Mouse (Mus musculus) cerebellum, postnatal 25 days (tissue): ENCODE data around the gene Galns.
"Not testable (repeated sequence)": the region's sequence is repeated elsewhere in the genome, so short reads cannot be mapped to it uniquely, and the experiment has no call there.

Experiments used
- DNase-seq, 2 experiments: peaks; one replicate each; pipeline ENCODE4 v3.0.0; 2021; ENCODE audit warnings: mixed read lengths in 2 of 2

Gene Galns

DNA sequence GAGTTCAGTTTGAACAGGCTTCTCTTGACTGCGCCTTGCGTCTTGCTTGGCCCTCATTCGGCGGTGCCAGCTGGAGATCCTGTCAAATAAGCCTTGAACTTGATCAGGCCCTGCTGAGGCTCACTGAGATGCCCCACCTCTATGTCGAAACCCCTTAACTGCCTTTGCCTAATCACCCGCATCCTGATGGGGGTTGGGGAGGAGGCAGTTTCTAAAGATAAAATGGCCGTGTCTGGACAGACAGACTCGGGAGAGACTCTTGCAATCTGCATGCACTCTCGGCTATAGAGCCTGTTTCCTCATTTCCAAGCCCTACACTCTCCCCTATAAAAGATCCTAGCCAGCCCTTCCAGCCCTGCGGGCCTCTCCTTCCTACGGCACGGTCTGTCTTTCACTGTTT, 18.0 kb downstream of the Galns start:
- DNase-seq, result peak in 1 of 2 experiments; percentile 22

DNA sequence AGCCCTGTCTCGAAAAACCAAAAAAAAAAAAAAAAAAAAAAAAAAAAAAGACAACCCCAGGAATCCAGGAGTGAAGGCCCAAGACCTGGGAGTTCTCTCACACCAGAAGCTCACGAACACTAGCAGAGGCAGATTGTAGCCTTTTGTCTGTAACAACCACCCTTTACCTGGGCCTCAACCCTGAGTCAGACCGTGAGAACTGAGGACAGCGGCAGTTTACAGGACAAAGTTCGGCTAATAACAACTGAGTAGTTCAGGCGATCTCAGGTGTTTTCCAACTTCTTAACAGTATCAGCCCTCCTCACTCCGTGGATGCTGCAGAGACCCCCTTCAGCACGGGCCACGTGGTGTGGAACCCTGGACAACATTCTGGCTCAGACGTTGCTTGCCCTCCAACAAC, 24.5 kb downstream of the Galns start:
- DNase-seq, result no peak

GRCm38 (mm10) chr8:122586171-122586570, 25.1 kb downstream of the Galns start:
- no peak for DNase-seq

DNA sequence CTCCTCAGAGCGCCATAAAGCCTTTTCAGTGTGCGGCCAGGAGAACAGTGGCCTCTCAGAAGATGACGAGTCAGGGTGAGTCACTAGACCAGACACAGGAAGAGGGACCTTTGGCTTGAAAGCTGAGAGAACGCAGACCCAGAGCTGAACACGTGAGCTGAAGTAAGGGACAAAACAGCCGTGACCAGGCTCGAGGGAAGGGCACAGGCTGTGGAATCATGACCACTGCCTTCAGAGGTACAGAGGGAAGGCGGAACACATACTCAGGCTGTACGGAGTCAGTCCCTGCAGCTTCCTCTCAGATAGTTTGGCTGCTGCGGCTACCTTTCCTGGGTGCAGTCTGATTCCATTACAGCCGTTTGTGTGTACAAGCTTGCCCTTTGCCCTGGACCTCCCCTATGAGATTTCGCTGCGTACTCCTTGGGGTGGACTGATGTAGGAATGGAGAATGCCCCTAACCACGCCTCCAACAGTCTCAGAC, 25.8 kb downstream of the Galns start:
- DNase-seq, result no peak

GRCm38 (mm10) chr8:122584981-122585380, 26.3 kb downstream of the Galns start:
- no peak for DNase-seq

- no peak for DNase-seq
Observed at GRCm38 (mm10) chr8:122580926-122581325, 30.3 kb downstream of the Galns start.

GRCm38 (mm10) chr8:122579196-122579595, 32.1 kb downstream of the Galns start:
- no peak for DNase-seq

DNA sequence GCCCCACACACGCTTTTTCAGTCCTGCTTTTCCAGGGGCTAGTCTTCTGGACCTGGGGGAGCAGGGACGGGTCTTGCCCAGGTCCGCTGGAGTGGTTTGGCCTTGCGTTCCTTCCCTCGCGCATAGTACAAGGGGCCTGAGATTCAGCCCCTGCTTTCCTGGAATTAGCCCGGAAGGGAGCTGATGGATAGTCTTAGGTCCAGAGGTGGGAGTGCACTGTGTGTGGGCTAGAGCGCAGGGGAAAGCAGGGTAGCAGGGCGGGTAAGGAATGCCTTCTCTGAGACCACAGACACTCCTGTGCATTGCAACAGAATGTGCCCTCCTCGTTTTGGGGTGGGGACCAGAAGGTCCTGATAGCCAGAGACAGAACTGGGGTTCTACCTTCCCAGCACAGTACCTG, 34.1 kb downstream of the Galns start:
- no peak for DNase-seq

DNA sequence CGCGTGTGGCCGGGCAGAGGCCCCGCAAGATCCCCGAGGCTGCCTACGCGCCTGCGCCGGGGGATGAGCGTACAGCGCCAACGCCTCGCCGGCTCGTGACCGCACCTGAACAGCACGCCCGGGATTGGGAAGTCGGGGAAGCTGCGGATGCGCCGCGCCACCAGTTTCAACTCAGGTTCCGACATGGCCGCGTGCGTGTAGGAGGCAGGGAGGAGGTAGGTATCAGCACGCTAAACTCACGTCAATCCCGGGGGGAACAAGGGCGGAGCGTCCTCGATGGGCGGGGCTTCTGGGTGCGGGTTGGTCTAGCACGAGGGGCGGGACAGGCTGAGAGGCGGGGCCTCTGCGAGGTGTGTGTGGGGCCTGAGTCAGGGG, 34.6 kb downstream of the Galns start, which contains the start of gene Aprt:
Aprt (minus strand) TSS at position 262 of the 375 bp plus-strand sequence.
- peak; percentile 96 to 97 for DNase-seq

DNA sequence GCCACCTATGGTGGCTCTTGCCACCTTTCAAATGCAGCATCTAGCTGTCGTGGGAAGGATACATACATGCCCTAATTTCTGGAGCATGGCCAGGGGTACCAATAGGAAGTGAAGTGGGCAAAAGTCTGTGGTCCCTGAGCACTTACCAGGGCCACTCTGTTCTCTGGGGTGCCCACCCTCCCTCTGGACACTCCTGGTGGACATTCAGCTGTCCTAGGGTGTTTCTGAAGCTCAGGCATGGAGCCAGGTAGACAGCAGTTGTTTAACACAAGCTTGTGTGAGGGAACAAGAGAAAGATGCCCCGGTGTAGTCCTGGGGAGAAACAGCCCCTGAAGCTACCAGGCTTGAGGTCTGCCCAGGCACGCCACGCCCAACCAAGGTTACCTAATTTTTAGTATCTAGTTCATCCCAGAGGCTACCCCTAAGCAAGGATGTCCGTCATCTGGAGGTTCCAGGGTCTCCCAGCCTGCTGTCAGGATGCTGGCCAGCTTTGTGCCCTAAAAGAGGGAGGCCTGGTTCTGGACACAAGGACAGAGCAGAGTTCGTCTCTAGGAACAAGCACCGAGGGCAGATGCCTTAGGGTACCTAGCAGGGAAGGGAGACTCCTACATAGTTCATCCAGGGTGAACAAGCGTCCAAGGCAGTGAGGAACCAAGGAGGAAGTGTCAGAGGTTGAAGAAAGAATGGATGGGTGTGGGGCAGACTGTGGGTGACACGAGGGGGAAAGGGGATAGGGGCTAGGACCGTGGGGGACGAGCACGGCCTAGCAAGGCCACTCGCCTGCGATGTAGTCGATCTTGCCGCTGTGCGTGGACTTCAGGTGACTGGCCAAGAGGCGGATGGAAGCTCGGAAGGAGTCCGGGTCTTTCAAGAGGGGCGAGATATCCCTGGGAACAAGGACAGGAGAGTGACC, 35.3 kb downstream of the Galns start:
- peak; percentile 40 to 48 for DNase-seq

DNA sequence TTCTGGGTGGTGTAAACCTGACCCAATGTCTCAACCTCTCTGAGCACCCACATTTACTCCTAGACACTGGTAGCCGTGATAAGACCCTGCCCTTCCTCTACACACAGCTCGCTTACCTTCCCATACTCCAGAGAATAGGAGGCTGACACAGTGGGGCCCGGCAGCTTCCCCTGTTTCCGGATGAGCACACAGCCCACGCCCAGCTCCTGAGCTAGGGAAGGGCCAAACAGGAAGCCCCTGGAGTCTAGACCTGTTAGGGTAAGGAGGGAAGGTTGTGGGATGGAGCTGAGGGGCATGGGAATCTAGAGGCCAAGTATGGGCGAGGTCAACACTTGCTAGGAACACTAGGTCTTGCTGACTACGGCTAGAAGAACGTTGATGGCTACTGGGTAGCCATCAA, 36.0 kb downstream of the Galns start:
- DNase-seq, result no peak

DNA sequence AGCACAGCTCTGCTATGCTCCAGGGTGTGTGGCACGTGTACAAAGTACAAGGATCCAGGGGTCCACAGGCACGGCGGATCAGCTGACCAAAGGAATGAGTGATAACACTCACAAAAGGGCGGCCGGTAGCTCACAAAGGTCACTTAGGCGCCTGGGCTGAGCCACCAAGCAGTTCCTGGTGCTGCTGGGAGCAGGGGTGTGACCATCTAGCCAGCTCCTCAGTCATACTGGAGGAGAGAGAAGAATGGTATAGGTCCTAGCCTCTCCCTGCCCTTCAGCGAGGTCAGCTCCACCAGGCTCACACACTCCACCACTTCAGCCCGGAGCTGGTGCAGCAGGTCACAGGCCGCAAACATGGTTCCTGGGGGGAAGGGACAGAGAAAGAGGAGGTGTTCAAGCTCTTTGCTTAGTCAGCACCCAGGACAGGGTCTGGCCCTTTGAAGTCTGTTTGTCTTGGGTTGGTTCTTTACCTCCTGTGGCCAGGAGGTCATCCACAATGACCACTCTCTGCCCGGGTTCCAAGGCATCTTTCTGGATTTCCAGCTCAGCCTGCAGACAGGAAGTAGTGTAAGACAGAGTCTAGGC, 36.5 kb downstream of the Galns start:
- DNase-seq, result no peak

GRCm38 (mm10) chr8:122574264-122574663, 37.0 kb downstream of the Galns start:
- DNase-seq, result no peak

DNA sequence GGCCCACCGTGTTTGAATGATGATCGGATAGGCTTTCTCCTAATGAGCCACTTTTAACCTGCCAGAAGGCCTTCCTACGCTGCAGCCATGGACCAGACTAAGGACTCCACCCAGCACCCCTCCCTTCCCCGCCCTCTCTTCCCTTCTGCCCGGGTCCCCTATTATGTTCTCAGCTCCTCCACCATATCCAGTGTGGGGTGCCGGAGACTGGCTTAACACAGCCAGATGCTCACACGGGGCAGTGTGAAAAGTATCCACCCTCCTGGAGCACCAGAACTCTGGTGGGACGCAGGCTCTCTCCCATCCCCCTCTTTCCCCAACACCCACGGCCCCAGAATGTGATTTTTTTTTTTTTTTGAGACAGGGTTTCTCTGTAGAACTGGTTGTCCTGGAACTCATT, 37.7 kb downstream of the Galns start:
- no peak for DNase-seq

DNA sequence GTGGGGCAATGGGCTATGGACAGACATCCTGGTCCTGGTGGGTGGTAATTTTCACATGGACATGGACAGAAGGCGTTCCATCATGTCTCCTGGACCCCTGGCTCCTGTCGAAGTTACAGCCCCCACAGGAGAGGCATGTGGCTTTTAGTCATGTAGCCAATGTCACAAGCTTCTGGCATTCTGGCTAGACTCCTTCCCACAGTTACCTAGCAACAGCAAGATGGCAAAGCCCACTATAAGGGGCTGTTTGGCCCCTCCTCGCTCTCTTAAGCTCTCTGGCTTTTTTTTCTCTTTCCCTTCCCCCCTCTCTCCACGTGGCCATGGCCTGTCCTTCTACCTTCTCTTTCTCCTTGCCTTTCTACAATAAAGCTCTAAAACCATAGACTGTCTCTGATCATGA, 38.1 kb downstream of the Galns start:
- not testable (repeated sequence) for DNase-seq

DNA sequence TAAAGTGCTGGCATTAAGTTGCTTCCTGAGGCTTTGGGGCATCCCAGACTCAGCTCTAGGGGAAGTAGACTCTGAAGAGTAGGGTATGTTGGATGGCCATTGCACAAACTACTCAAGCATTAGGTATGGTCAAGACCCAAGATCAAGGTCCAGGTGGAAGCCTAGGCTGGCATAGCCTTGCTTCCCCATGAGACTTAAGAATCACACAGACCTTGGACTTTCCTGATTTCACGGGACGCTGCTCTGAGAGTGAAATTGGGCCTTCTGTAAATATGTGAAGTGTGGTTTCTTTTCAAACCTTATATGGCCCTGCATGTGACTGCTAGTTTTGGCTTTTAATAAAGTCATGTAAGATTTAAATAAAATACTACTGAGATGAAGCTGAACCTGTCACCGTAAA, 38.5 kb downstream of the Galns start:
- DNase-seq, result peak in 1 of 2 experiments; percentile 5

DNA sequence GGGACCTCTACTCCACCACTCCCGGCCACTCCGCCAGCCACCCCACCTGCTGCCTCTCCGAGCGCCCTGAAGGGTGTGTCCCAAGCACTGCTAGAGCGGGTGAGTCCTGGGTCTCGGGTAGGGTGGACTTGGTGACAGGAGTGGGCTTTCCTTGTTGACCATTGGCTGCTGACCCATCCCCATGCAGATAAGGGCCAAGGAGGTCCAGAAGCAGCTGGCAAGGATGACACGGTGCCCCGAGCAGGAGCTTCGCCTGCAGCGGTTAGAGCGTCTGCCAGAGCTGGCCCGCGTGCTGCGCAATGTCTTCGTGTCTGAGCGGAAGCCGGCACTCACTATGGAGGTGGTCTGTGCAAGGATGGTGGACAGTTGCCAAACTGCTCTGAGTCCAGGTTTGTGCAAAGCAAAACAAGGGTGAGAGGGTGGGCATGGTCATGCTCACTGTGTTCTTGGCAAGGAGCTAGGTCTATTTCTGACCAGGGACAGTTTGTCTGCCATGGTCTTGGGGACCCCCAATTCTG, 39.5 kb downstream of the Galns start:
- peak in 1 of 2 experiments; percentile 21 for DNase-seq

DNA sequence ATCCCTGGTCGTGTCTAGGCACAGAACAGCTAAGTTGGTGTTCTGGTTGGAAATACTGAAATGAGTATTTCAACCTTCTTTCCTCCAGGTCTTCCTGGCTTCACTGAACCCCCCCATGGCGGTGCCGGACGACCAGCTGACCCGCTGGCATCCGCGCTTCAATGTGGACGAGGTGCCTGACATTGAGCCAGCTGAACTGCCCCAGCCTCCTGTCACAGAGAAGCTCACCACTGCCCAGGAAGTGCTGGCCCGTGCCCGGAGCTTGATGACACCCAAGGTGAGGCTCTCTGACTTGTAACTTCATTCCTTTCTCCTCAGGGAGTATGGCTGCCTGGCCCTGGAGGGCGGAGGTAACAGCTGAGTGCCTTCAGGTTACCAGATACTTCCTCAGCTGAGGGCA, 40.1 kb downstream of the Galns start:
- DNase-seq, result peak; percentile 80 to 85

DNA sequence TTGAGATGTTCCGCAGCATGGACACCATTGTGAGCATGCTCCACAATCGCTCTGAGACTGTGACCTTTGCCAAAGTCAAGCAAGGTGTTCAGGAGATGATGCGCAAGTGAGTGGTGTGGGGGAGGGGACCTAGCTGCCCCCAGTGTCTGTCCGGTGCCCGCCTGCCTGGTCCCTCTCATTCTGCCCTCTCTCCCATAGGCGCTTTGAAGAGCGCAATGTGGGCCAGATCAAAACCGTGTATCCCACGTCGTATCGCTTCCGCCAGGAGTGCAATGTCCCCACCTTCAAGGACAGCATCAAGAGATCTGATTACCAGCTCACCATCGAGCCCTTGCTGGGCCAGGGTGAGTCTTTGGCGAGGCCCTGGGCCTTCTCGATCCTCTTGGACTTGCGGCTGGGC, 41.3 kb downstream of the Galns start:
- DNase-seq, result no peak

DNA sequence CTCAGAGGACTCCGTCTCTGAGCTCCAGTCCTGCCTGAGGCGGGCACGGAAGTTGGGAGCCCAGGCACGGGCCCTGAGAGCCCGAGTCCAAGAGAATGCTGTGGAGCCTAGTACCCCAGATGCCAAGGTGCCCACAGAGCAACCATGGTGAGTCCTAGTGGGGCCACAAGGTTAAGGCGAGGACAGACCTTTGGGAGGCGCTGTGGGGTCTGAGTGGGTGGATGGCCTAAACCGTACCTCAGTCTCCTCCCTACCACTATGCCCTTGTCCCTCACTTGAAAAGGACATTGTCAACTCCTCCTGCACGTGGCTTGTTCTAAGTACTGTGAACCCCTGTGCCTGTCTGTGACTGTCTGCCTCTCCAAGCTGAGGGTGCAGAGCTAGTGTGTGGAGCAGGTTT, 41.9 kb downstream of the Galns start:
- no peak for DNase-seq

GRCm38 (mm10) chr8:122568881-122569309, 42.4 kb downstream of the Galns start:
- DNase-seq, result no peak

- no peak for DNase-seq
Observed at GRCm38 (mm10) chr8:122568109-122568504, 43.2 kb downstream of the Galns start.

DNA sequence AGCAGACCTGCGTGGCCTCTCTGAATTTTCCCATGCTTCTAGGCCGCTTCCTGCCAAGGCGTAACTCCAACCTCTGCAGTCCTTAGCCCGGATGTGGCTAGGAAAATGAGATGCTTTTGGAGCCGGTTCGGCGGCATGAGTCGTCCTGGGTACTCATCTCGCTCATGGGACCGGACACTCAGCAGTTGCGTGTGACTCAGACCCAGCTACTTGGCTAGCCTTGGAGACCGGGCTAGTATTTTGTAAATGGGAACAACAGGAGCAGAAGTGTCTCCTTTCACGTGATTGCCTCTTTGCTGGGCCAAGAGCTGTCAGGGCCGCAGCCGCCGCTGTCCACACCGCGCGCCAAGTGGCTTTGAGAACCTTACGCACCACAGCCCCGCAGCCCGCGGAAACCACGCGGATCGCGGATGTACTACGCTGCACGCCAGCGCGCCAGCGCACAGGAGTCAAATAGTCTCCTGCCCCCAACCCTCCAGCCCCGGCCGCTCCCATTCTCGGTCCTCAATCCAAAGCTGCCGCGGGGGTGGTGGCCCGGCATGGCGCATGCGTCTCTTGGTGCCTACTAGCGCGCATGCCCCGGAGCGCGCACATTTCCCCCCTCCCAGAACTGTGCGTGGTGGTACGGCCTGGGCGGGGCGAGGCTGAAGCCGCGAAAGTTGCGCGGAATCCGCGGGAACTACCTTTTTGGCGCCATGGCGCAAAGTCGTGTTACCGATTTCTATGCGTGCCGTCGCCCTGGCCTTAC, 43.7 kb downstream of the Galns start, which contains the start of gene Cdt1:
Cdt1 (plus strand) TSS at position 655 of the 748 bp plus-strand sequence.
- peak; percentile 97 to 98 for DNase-seq
